Mouse (Mus musculus): ENCODE results near the gene Armc12. TPM values are rescaled to one million over a fixed set of nuclear protein-coding genes. Genes with fewer than 3 reads are reported as not detected.

Gene Armc12
- total and polyA plus RNA-seq, 3 experiments = 0.33 TPM; not detected in 2

DNA sequence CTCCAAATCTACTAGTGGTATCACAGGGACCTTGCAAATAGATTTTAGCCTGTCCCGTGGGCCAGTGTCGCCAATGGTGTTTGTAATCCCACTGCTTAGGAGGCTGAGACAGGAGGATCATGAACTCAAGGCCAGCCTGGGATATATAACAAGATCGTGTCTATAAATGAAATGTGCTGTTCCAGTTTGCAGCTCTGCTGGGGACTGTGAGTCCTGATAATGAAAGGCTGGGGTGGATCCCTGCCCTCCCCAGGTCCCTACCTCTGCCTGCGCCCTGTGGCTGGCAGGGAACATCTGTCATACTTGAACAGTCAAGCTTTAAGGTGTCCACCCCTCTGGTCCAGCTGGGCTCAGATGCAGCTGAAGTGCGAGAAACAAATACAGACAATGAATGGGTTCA is 16.1 kb upstream of the Armc12 start:
- H3K4me1 ChIP-seq (ENCODE audit: control insufficient read depth, insufficient read depth, low read length) = peaks cover 35% of the 10 kb centered on the region

DNA sequence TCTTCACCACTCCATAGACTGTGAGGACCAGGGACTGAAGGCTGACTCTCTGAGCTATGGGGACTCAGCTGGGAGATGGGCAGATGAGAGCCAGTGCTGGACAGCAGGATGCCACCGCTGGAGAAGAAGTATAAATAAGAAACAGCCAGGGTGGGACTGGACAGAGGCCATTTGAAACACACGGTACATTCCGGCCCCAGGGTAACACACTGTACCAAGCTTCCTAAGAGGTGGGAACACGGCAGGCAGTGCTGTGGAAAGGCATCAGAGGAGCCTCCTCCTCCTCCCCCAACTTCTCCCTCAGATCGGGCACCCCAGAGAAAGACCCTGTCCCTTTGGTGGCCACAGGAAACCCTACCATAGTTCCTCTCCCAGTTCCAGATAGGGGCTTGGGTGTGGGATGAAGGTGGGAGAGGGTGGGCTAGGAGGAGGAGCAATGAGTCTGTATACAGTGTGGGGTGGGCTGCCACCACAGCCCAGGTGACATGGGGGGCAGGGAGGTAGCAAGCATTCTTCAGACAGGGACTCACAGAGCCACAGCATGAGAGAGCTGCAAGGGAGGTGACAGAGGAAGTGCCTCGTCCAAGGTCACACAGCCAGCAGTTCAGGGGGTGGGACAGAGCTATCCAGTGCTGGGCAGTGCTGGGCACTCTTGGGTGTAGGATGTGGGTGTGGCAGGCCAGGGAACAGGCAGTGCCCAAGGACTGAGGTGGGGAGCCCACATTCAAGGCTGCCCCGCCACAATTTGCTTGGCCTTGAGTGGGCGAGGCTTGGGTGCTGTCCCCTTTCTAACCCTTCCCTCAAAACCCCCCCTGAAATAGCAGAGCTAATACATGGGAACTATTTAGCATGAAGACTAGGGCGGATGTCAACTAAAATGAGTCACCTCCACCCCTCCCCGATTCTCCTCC is 14.9 kb upstream of the Armc12 start:
- H3K9ac ChIP-seq (ENCODE audit: low read depth, low read length) = peak overlapping the region; percentile 17
- no peaks in the 10 kb centered on the region for H3K79me2 ChIP-seq (replicated peaks; ENCODE audit: control insufficient read depth, insufficient read depth, low read length)
- TF ChIP-seq CTCF (IDR thresholded peaks at IDR 0.05) (no peak), POLR2A (IDR thresholded peaks at IDR 0.05; ENCODE audit: insufficient read depth, low read depth, low read length) (peak; percentile 40; the same call in 1 of the 2 replicates), EP300 (IDR thresholded peaks at IDR 0.05; ENCODE audit: insufficient read depth, low read depth, low read length) (peak; percentile 86)
- H3K4me3 ChIP-seq = no peak overlapping the region
- intact Hi-C loops (cut with DNase I) = no loop called here
- H3K4me1 ChIP-seq (ENCODE audit: control insufficient read depth, insufficient read depth, low read length) = peaks cover 35% of the 10 kb centered on the region
- no peaks in the 10 kb centered on the region for H3K27me3 ChIP-seq (ENCODE audit: control insufficient read depth, insufficient read depth, low read length)
- DNase-seq = peak; percentile 74 to 78
- H3K27ac ChIP-seq = peak overlapping the region; percentile 97
- no peaks in the 10 kb centered on the region; the same call in 1 of the 2 replicates for H3K36me3 ChIP-seq (ENCODE audit: control insufficient read depth, insufficient read depth, low read length)
- 37% methylated on average over 10 of the region's 10 CpGs for WGBS

More for the DNA sequence above, 16.1 kb upstream of the Armc12 start:
- 87% methylated on average over 5 of the region's 5 CpGs for WGBS
- H3K4me3 ChIP-seq = no peak overlapping the region
- no peak for DNase-seq
- H3K79me2 ChIP-seq (replicated peaks; ENCODE audit: control insufficient read depth, insufficient read depth, low read length) = no peaks in the 10 kb centered on the region
- no peaks in the 10 kb centered on the region for H3K27me3 ChIP-seq (ENCODE audit: control insufficient read depth, insufficient read depth, low read length)
- no peak for TF ChIP-seq EP300 (IDR thresholded peaks at IDR 0.05; ENCODE audit: insufficient read depth, low read depth, low read length)
- no peak for TF ChIP-seq CTCF (IDR thresholded peaks at IDR 0.05)
- TF ChIP-seq POLR2A (IDR thresholded peaks at IDR 0.05; ENCODE audit: insufficient read depth, low read depth, low read length) = no peak; the same call in 1 of the 2 replicates
- intact Hi-C loops (cut with DNase I) = no loop called here
- H3K9ac ChIP-seq (ENCODE audit: low read depth, low read length) = no peak overlapping the region
- no peaks in the 10 kb centered on the region; the same call in 1 of the 2 replicates for H3K36me3 ChIP-seq (ENCODE audit: control insufficient read depth, insufficient read depth, low read length)
- H3K27ac ChIP-seq = peak overlapping the region; percentile 73

DNA sequence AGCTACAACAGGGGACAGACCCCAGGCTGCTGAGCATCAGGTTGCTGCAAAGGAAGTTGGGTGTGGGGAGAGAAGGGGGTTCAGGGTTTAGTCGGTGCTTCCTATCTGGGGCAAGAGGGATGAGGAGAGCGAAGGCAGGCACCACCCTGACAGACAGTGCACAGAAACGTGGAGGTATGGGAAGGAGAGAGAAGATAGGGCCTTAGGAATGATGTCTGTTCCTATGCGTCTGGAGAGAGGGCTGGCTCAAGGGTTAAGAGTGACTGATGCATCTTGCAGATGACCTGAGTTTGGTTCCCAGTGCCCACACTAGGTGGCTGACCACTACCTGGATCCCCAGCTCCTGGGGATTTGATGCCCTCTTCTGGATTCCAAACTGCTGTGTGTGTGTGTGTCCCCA is 13.7 kb upstream of the Armc12 start:
- Histone ChIP-seq H3K9ac (ENCODE audit: low read depth, low read length) (peak overlapping the region; percentile 35), H3K27ac (peak overlapping the region; percentile 97), H3K27me3 (ENCODE audit: control insufficient read depth, insufficient read depth, low read length) (no peaks in the 10 kb centered on the region), H3K4me3 (peak overlapping the region; percentile 71; the same call in 1 of the 2 replicates), H3K79me2 (replicated peaks; ENCODE audit: control insufficient read depth, insufficient read depth, low read length) (no peaks in the 10 kb centered on the region), H3K36me3 (ENCODE audit: control insufficient read depth, insufficient read depth, low read length) (no peaks in the 10 kb centered on the region; the same call in 1 of the 2 replicates), H3K4me1 (ENCODE audit: control insufficient read depth, insufficient read depth, low read length) (peaks cover 31% of the 10 kb centered on the region)
- no peak for TF ChIP-seq POLR2A (IDR thresholded peaks at IDR 0.05; ENCODE audit: insufficient read depth, low read depth, low read length)
- no peak for TF ChIP-seq CTCF (IDR thresholded peaks at IDR 0.05)
- TF ChIP-seq EP300 (IDR thresholded peaks at IDR 0.05; ENCODE audit: insufficient read depth, low read depth, low read length) = no peak
- DNase-seq = peak; percentile 18 to 51
- WGBS = 88% methylated on average over 4 of the region's 4 CpGs
- intact Hi-C loops (cut with DNase I) = no loop called here

DNA sequence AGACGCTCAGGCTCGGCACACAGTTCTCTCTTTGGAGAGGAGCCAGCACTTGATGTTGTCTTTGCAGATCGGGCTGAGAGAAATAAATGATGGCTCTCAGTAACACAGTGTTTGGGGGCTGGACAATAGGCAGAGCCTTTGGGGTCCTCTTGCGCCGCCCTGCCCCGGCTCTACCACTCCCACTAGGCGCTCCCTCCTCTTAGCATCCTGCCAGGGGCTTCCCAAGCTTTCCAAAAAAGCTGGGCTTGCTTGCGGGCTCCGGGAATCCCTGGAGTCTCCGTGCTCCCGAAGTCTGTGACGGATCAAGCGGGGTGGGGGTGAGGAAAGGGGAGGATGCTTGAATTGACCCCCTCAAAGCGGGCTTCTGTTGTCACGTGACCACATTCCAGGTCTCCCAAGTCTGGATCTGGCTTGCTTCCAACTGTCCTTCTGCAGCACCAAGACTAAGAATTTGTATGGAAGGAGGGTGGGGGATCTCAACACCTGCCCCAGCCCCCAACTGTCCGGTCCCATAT is 13.1 kb upstream of the Armc12 start, which contains the start of gene Fkbp5:
Gene Fkbp5 (minus strand): TSS at position 87 of the 515 bp plus-strand sequence.
- Histone ChIP-seq H3K27me3 (ENCODE audit: control insufficient read depth, insufficient read depth, low read length) (no peaks in the 10 kb centered on the region), H3K79me2 (replicated peaks; ENCODE audit: control insufficient read depth, insufficient read depth, low read length) (no peaks in the 10 kb centered on the region), H3K4me3 (peak within 1 kb of the TSS; percentile 71), H3K9ac (ENCODE audit: low read depth, low read length) (peak within 1 kb of the TSS; percentile 85), H3K36me3 (ENCODE audit: control insufficient read depth, insufficient read depth, low read length) (no peaks in the 10 kb centered on the region; the same call in 1 of the 2 replicates), H3K4me1 (ENCODE audit: control insufficient read depth, insufficient read depth, low read length) (peaks cover 27% of the 10 kb centered on the region), H3K27ac (peak within 1 kb of the TSS; percentile 97)
- WGBS = 13% methylated on average over 16 of the region's 16 CpGs
- intact Hi-C loops (cut with DNase I) = no loop called here
- TF ChIP-seq EP300 (IDR thresholded peaks at IDR 0.05; ENCODE audit: insufficient read depth, low read depth, low read length) (no peak; the same call in 1 of the 2 replicates), POLR2A (IDR thresholded peaks at IDR 0.05; ENCODE audit: insufficient read depth, low read depth, low read length) (peak; percentile 77)
- DNase-seq = peak; percentile 89

DNA sequence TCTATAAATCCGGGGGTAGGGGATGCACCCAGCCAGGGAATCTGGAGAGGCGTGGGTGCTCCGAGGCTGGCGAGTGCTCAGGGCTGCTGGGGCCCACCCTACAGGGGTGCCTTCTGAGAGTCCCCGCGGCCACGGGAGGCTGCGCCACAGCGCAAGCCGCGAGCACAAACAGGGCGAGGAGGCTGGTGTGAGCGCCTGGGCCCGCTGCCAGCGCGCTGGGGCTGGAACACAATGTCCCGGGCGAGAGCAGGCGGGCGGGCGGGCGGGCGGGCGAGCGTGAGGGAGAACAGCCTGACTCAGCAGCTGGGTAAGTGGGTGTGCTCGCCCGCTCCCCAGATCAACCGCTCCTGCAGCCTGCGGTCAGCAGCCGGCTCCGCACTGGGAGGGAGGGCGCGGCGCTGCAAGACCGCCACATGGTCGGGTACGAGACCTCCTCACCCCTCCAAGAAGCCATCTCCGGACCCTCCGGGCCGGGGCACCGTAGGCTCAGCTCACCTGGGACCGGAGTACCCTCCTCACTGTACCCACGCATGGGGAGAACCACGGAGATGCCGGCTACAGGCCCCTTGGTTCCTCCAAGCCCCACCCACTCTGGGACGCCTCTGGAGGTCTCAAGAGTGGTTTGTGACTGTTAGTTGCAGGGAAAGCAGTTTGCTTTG is 12.5 kb upstream of the Armc12 start:
- intact Hi-C loops (cut with DNase I) = no loop called here
- DNase-seq = peak; percentile 96
- Histone ChIP-seq H3K27ac (peak overlapping the region; percentile 97), H3K79me2 (replicated peaks; ENCODE audit: control insufficient read depth, insufficient read depth, low read length) (no peaks in the 10 kb centered on the region), H3K9ac (ENCODE audit: low read depth, low read length) (peak overlapping the region; percentile 85), H3K27me3 (ENCODE audit: control insufficient read depth, insufficient read depth, low read length) (no peaks in the 10 kb centered on the region), H3K4me1 (ENCODE audit: control insufficient read depth, insufficient read depth, low read length) (peaks cover 24% of the 10 kb centered on the region), H3K36me3 (ENCODE audit: control insufficient read depth, insufficient read depth, low read length) (no peaks in the 10 kb centered on the region), H3K4me3 (peak overlapping the region; percentile 71)
- TF ChIP-seq CTCF (IDR thresholded peaks at IDR 0.05) = no peak
- TF ChIP-seq POLR2A (IDR thresholded peaks at IDR 0.05; ENCODE audit: insufficient read depth, low read depth, low read length) = 0 out of 2 replicates have a peak, but pooled peaks have one; percentile 45
- TF ChIP-seq EP300 (IDR thresholded peaks at IDR 0.05; ENCODE audit: insufficient read depth, low read depth, low read length) = 0 out of 2 replicates have a peak, but pooled peaks have one; percentile 54
- 2% methylated on average over 46 of the region's 46 CpGs for WGBS

All from heart, adult 2 months (tissue).